Mouse (Mus musculus): ENCODE measurements at regions not wholly inside any gene's neighbourhood (a gene's known extent, or its start where the extent isn't known, plus 50 kb on each side); places are given as distances from the start of the nearest gene placed in this dataset.
"Not testable (repeated sequence)": the region's sequence is repeated elsewhere in the genome, so short reads cannot be mapped to it uniquely, and the experiment has no call there.

- DNase-seq (ENCODE audit: low spot score) = peak; percentile 18
These were observed 164.3 kb downstream of the Sdhaf3 start for GRCm38 (mm10) chr6:7120136-7120535.

GRCm38 (mm10) chr6:7133042-7133441 is 177.2 kb downstream of the Sdhaf3 start:
- DNase-seq (ENCODE audit: low spot score) = no peak

DNA sequence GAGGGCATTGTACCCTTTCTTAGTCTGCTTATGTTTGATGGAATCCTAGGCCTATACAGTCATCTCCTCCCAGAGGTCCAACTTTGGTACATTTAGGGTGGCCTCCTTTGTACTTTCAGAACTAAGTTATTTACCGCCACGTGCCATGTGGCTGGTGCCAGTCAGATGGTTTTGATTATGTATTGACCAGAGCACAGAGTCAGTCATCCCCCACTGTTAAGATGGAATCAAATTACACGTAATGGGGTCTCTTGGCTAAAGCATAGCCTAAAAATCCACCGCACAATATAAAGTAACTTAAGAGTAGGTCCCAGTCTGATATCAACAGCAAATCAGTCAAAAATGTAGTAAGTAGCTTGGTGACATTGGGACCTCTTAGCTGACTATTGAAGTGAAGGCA is 178.3 kb downstream of the Sdhaf3 start:
- no peak for DNase-seq (ENCODE audit: low spot score)

GRCm38 (mm10) chr6:7134888-7135287 is 179.1 kb downstream of the Sdhaf3 start:
- no peak for DNase-seq (ENCODE audit: low spot score)

GRCm38 (mm10) chr6:7181711-7182110 is 225.9 kb downstream of the Sdhaf3 start:
- DNase-seq (ENCODE audit: low spot score) = no peak

- no peak for DNase-seq (ENCODE audit: low spot score)
These were observed 243.3 kb downstream of the Sdhaf3 start for GRCm38 (mm10) chr6:7199046-7199599.

- no peak for DNase-seq (ENCODE audit: low spot score)
These were observed 260.1 kb downstream of the Sdhaf3 start for GRCm38 (mm10) chr6:7215880-7216279.

DNA sequence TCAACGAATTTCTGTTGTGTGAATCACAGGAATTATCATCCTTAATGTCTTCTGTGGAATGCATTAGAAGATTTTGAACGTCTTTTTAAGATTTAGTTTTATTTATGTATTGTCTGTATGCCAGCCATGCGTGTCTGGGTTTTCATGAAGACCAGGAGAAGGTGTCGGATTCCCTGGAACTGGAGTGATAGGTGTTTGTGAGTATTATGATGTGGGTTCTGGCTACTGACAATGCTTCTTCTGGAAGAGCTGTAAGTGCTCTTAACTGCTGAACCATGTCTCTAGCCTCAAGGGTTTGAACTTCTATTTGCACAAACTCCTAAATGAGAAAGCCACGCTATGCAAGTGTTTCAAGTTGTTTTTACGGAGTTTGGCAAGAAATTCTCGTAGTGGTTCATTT is 296.5 kb downstream of the Sdhaf3 start:
- no peak for DNase-seq (ENCODE audit: low spot score)

- no peak for DNase-seq (ENCODE audit: low spot score)
These were observed 277.2 kb upstream of the Tac1 start for GRCm38 (mm10) chr6:7277431-7277830.

DNA sequence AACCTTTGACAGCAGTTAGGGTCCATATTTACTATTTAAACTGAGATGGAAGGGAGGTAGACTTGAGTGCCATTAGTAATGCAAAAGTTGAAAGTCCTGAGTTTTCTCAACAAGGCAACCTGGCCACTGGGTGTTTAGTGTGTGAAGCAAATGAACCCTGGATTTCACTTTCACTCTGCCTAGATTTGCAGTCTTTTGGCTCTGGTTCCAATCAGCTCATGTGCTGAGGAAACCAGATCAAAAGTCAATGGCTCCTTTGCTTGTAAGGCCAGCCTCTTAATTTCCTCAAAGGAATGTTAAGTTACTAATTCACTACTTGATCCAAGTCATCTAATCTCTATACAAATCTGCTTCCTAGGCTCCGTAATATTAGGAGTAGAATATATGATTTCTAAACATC is 247.7 kb upstream of the Tac1 start:
- no peak for DNase-seq (ENCODE audit: low spot score)

DNA sequence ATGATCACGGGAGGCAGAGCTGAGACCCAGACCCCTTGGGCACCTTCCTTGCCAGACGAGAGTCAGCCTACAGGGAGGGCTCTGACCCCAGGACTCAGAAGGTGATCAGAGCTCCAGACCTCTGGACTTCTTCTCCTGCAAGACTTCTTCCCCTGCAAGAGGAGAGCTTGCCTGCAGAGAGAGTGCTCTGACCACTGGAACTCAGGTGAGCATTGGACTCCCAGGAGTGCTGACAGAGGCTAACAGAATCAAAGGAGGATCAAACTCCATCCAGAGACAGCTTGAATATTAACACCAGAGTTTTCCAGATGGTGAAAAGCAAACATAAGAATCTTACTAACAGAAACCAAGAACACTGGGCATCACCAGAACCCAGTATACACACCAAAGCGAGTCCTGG is 241.2 kb upstream of the Tac1 start:
- no peak for DNase-seq (ENCODE audit: low spot score)

DNA sequence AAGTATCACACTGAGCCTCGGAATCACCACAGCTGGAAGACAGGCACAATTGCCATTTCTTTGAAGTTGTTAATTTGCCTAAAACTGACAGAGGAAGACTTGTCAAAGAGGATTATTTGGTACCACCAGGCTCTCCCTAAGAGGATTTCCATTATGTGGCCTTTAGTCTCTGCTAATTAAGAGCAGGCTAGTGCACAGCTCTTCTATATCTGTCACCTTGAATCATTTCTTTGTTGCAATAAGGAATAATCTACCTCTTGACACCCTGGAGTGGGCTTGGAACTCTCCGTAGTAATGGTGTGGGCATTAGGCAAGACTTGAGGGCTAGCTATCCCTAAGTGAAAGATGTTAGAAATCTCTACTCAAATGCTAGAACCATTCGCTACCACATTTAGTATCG is 227.7 kb upstream of the Tac1 start:
- no peak for DNase-seq (ENCODE audit: low spot score)

DNA sequence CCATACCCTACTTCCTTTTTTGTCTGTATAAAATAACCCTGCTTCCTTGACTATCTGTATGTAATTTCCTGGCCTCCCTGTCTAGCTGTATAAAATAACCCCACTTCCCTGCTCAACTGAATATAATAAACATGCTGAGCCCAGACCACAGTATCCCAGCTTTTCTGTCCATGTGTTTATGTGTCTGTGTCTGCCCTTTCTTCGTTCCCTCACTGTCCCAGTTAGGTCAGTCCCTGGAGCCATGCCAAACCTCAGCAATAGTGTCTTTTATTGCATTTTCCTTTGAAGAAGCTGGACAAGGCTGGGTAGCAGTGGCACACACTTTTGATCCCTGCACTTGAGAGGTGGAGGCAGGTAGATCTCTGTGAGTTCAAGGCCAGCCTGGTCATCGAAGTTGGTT is 198.0 kb upstream of the Tac1 start:
- no peak for DNase-seq (ENCODE audit: low spot score)

DNA sequence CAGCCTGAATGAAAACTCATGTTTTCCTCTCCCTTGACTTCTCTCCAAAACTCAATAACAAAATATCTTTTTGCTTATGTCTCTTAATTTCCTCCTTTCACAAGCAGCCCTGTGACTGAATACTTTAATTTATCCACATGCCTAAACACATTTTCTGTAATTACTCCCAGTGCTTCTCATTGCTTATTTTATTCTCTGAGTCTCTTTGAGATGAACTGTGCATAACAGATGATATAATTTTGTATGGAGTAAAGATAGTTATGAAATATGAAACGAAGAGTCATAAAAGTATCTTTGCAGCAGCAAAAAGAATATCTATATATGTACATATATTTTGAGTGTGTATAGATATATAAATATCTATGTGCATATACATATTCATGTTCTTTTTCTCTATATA is 187.5 kb upstream of the Tac1 start:
- no peak for DNase-seq (ENCODE audit: low spot score)

DNA sequence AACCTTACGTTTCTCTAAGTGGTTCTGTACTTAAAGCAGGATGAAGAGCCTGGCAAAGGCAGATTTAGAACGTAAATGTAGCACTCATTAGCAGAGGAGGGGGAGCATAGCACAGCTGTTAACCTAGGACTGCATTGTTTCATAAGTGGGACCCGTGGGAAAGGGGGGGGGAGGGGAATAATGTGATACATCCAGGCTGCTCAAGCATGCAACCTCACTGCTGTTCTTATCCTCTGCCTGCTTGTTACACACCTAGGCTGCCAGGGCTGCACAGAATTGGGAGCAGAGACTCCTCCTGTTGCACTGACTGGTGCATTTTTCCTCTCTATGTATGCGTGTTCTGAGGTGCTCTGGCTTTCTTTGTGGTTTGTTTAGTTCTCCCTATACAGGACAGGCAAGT is 180.1 kb upstream of the Tac1 start:
- no peak for DNase-seq (ENCODE audit: low spot score)

- DNase-seq (ENCODE audit: low spot score) = no peak
These were observed 178.8 kb upstream of the Tac1 start for GRCm38 (mm10) chr6:7375851-7376250.

- no peak for DNase-seq (ENCODE audit: low spot score)
These were observed 176.0 kb upstream of the Tac1 start for GRCm38 (mm10) chr6:7378651-7379050.

DNA sequence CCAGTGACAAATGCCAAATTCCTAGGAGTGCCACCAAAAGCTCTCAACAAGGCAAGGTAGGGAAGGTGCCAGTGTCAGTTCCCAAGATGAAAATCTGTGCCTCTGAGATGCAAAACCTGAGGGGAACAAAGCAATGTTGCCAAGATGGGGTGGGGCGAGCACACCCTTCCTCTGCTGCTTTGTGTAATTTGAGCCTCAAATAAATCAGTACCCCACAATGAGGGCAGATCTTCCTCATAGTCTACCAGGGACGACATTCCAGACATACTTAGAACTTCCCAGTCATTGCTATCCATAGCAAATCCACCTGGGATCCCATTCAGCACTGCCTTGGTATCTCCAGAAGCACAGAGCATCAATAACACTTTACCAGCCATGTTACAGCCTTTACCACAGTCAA is 129.9 kb upstream of the Tac1 start:
- DNase-seq (ENCODE audit: low spot score) = no peak

DNA sequence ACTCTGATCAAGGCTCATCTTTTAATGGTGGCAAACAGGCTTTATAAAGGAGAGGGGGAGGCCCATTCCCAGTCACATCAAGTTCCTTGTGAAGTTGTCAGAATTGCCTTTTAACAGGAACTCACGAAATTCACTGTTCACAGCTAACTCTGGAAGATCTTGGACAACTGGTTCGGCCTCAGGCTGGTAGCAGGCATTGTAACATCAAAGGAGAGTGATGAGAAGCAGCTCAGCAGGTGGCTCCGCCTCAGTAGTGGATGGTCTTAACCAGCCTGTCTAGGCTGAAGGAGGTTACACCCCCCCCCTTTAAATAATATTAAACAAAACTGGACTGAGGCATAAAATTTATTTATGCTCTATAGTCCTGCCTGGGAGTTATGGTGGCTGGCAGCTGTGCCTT is 113.0 kb upstream of the Tac1 start:
- DNase-seq (ENCODE audit: low spot score) = no peak

- not testable (repeated sequence) for DNase-seq (ENCODE audit: low spot score)
These were observed 112.4 kb upstream of the Tac1 start for GRCm38 (mm10) chr6:7442286-7442685.

- DNase-seq (ENCODE audit: low spot score) = no peak
These were observed 98.8 kb upstream of the Tac1 start for GRCm38 (mm10) chr6:7455881-7456280.

GRCm38 (mm10) chr6:7463896-7464295 is 90.8 kb upstream of the Tac1 start:
- peak; percentile 19 for DNase-seq (ENCODE audit: low spot score)

- no peak for DNase-seq (ENCODE audit: low spot score)
These were observed 90.3 kb upstream of the Tac1 start for GRCm38 (mm10) chr6:7464346-7464745.

DNA sequence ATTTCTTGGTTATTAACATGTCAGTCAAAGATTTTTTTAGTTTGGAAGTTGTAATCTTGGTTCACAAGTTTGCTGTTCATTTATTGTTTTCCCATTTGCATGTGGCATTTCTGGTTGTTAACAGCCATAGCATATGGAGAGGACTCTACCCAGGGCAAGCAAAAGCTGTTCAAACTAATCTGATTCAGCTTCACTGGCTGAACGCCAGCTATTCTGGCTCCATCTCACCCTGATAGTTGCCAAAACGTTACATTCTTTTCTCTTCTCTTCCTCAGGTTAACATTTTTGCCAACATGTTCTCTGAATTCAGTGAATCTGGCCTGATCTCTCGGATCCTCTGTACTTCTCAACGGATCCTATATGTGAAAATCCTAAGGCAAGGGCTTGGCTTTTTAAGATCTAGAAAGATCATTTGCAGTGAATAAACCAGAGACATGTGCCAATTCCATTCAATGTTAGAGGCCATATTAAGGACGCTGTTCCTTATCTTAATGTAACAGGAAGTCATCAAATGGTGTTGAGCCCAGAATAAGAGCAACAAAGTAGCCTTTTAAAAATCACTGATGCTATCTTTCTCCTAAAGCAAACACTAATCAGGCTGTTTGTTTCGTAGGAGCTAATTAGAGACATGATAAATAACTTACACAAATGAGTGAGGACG is 82.2 kb upstream of the Tac1 start:
- no peak for DNase-seq (ENCODE audit: low spot score)
